Mouse (Mus musculus) myocyte (in vitro differentiated cells): ENCODE measurements around the gene Gm14085. TPM values are rescaled to one million over a fixed set of nuclear protein-coding genes. Genes with fewer than 3 reads are reported as not detected.

Experiments used
- H3K27me3 ChIP-seq: one replicate; pipeline ENCODE4 v1.6.1; 2011; ENCODE audit not compliant: control insufficient read depth, insufficient read depth, insufficient read length
- H3K36me3 ChIP-seq: one replicate; pipeline ENCODE4 v1.6.1; 2011; ENCODE audit not compliant: control insufficient read depth, insufficient read depth
- H3K4me2 ChIP-seq: one replicate; pipeline ENCODE4 v1.6.1; 2011; ENCODE audit warnings: low read depth, control low read depth
- H3K4me3 ChIP-seq: one replicate; pipeline ENCODE4 v1.5.1; 2011; ENCODE audit warnings: mild to moderate bottlenecking, control low read depth, moderate library complexity
- H3K79me2 ChIP-seq: one replicate; pipeline ENCODE4 v1.6.1; 2011; ENCODE audit not compliant: control insufficient read depth, insufficient read depth
- H3ac ChIP-seq: one replicate; pipeline ENCODE4 v1.6.1; 2011; ENCODE audit not compliant: control insufficient read depth, insufficient read length
- CEBPB ChIP-seq: IDR thresholded peaks from 2 replicates; pipeline ENCODE4 v1.6.1; 2011; ENCODE audit warnings: mild to moderate bottlenecking, moderate library complexity; ENCODE audit not compliant: poor library complexity, insufficient read depth, severe bottlenecking
- E2F4 ChIP-seq: IDR thresholded peaks from one replicate; pipeline ENCODE4 v1.6.1; 2011; ENCODE audit warnings: mild to moderate bottlenecking, control low read depth, moderate library complexity; ENCODE audit not compliant: insufficient read depth
- MAX ChIP-seq: IDR thresholded peaks from one replicate; pipeline ENCODE4 v1.6.1; 2011; ENCODE audit warnings: low read depth, mild to moderate bottlenecking, control low read depth
- MYOD1 ChIP-seq, 3 experiments: IDR thresholded peaks; one replicate each; pipeline ENCODE4 v1.6.1; 2011; ENCODE audit warnings: control low read depth in 2 of 3, low read depth in 2 of 3, mild to moderate bottlenecking in 2 of 3, moderate library complexity in 1 of 3; ENCODE audit not compliant: insufficient read length in 2 of 3, control insufficient read depth in 1 of 3
- MYOG ChIP-seq, 3 experiments: IDR thresholded peaks; one replicate each; pipeline ENCODE4 v1.6.1; 2011; ENCODE audit warnings: control low read depth in 2 of 3, low read depth in 2 of 3, mild to moderate bottlenecking in 2 of 3; ENCODE audit not compliant: insufficient read length in 2 of 3, control insufficient read depth in 1 of 3, insufficient read depth in 1 of 3
- POLR2A ChIP-seq: IDR thresholded peaks from one replicate; pipeline ENCODE4 v1.6.1; 2011; ENCODE audit warnings: low read depth, mild to moderate bottlenecking, control low read depth, moderate library complexity; ENCODE audit not compliant: insufficient read length
- POLR2AphosphoS2 ChIP-seq: IDR thresholded peaks from one replicate; pipeline ENCODE4 v1.6.1; 2011; ENCODE audit warnings: low read depth, control low read depth; ENCODE audit not compliant: insufficient read length
- REST ChIP-seq: IDR thresholded peaks from one replicate; pipeline ENCODE4 v1.6.1; 2011; ENCODE audit warnings: mild to moderate bottlenecking, control low read depth, moderate library complexity; ENCODE audit not compliant: insufficient read depth, insufficient read length
- SRF ChIP-seq: IDR thresholded peaks from one replicate; pipeline ENCODE4 v1.6.1; 2011; ENCODE audit warnings: low read depth; ENCODE audit not compliant: control insufficient read depth, insufficient read length
- TCF12 ChIP-seq: IDR thresholded peaks from one replicate; pipeline ENCODE4 v1.6.1; 2011; ENCODE audit warnings: mild to moderate bottlenecking, control low read depth; ENCODE audit not compliant: poor library complexity, insufficient read depth, severe bottlenecking
- TCF3 ChIP-seq: IDR thresholded peaks from one replicate; pipeline ENCODE4 v1.6.1; 2011; ENCODE audit warnings: low read depth, control low read depth; ENCODE audit not compliant: insufficient read length
- USF1 ChIP-seq: IDR thresholded peaks from one replicate; pipeline ENCODE4 v1.6.1; 2011; ENCODE audit warnings: low read depth, mild to moderate bottlenecking, control low read depth, moderate library complexity
- polyA plus RNA-seq: library from polyadenylated mRNA; unstranded; fragments of >200 nt; fragmentation: generic; extraction: Trizol; gene quantifications from one replicate; pipeline ENCODE4 v1.2.1, GENCODE M21; 2012; ENCODE audit warnings: missing spikeins

Gene Gm14085
- polyA plus RNA-seq, 1 experiment: not detected

DNA sequence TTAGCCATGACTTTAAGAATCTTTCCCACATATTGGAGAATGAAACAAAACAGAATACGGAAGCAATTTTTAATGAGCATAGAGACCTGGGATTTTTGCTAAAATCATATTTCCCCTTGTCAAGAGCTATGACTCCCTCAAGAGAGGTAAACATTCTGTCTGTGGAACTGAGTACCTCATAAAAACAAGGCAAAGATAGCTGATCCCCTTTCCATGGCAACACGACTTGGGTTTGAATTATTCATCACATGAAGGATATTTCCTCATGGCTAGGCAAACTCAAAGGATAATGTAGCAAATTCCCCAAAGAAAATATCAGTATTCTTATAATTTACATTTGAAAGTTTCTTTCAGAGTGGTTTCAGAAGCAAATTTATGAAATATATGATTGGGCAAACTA is 47.0 kb downstream of the Gm14085 start:
- no peak for TF ChIP-seq MAX

DNA sequence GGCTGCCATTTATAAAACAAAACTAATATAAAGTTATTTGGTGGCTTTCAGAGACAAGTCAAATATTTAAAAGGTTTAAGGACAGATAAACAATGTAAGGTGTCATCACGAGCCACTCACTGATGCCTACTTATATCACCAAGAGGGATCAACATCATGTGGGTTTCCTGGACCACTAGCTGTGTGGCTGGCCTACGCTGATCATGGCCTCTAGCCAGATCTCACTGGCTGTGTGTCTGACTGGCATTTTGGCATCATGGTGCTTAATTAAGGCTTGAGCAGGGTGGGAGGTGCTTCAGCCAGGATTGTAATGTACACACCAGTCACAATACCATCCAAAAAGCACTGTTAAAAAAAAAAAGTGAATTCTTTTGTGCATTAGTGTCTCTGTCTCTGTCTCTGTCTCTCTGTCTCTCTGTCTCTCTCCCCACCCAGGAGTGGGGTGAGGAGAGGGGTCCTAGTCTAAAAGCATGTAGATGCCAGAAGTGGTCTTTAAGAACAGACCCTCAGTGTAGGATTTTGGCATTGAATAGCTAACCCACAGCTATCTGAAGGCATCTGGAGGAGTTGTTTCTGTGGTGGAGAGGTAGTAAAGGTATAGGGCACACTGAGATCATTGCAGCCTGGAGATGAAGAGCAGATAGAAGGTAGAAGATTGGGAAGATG is 47.5 kb downstream of the Gm14085 start:
- TF ChIP-seq CEBPB (no peak), POLR2A (no peak), MAX (no peak), USF1 (no peak), E2F4 (no peak), SRF (no peak), POLR2AphosphoS2 (no peak), TCF3 (no peak), MYOD1 (IDR thresholded peaks at IDR 0.05; ENCODE audit: control insufficient read depth in 1 of 3, insufficient read length in 2 of 3, low read depth in 2 of 3) (no peak), TCF12 (no peak), REST (no peak), MYOG (IDR thresholded peaks at IDR 0.05; ENCODE audit: control insufficient read depth in 1 of 3, insufficient read depth in 1 of 3, insufficient read length in 2 of 3, low read depth in 2 of 3) (no peak)
- no peak overlapping the region for H3ac ChIP-seq
- H3K79me2 ChIP-seq: no peaks in the 10 kb centered on the region
- no peak overlapping the region for H3K4me2 ChIP-seq
- no peaks in the 10 kb centered on the region for H3K36me3 ChIP-seq
- no peaks in the 10 kb centered on the region for H3K27me3 ChIP-seq
- no peak overlapping the region for H3K4me3 ChIP-seq

More for the DNA sequence above, 47.0 kb downstream of the Gm14085 start:
- Histone ChIP-seq H3K79me2 (no peaks in the 10 kb centered on the region), H3ac (no peak overlapping the region), H3K4me2 (no peak overlapping the region), H3K36me3 (no peaks in the 10 kb centered on the region), H3K27me3 (no peaks in the 10 kb centered on the region), H3K4me3 (no peak overlapping the region)

DNA sequence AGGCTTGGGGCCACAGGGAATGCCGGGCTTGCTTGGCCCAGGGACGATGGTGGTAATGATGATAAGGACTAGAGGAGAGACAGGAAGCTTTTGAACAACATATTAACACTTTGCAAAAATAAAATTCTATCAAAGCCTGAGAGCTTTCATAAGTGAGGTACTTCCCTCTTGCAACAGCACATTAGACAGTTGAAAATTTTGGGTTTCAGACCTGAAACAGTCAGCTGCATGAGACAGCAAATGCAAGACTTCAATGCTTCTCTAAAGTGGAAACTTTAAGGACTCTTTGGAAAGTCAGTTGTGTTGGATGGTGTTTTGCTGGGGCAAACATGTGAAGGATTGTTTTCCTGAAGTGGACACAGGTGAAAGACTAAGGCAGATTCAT is 48.1 kb downstream of the Gm14085 start:
- no peak overlapping the region for H3K4me2 ChIP-seq
- no peaks in the 10 kb centered on the region for H3K79me2 ChIP-seq
- no peak overlapping the region for H3K4me3 ChIP-seq
- no peaks in the 10 kb centered on the region for H3K36me3 ChIP-seq
- TF ChIP-seq MYOG (IDR thresholded peaks at IDR 0.05; ENCODE audit: control insufficient read depth in 1 of 3, insufficient read depth in 1 of 3, insufficient read length in 2 of 3, low read depth in 2 of 3): no peak
- TF ChIP-seq MYOD1 (IDR thresholded peaks at IDR 0.05; ENCODE audit: control insufficient read depth in 1 of 3, insufficient read length in 2 of 3, low read depth in 2 of 3): no peak
- TF ChIP-seq CEBPB: no peak
- TF ChIP-seq E2F4: no peak
- TF ChIP-seq MAX: no peak
- TF ChIP-seq TCF3: no peak
- no peak for TF ChIP-seq TCF12
- no peak for TF ChIP-seq SRF
- H3ac ChIP-seq: no peak overlapping the region
- H3K27me3 ChIP-seq: no peaks in the 10 kb centered on the region

DNA sequence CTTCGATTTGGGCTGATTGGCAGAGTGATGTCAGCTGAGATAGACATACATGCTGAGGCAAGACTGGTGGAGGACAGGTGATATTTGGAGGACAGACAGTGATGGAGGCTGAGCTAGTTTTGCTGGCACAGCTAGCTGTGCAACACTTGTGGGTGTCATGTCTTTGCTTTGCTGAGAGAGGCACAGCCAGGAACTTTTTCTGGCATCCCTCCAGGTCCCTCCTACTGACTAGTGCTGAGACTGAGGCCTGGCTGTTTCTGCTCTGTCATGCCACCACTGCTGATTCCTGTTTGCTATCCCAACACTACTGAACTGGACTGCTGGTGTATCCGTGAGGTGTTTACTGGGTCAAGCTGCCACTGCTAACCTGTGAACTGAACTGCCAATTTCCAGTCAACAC is 48.6 kb downstream of the Gm14085 start:
- Histone ChIP-seq H3K27me3 (no peaks in the 10 kb centered on the region), H3K36me3 (no peaks in the 10 kb centered on the region), H3K4me3 (no peak overlapping the region), H3K4me2 (no peak overlapping the region), H3K79me2 (no peaks in the 10 kb centered on the region), H3ac (no peak overlapping the region)
- TF ChIP-seq E2F4 (no peak), POLR2A (no peak), MYOD1 (IDR thresholded peaks at IDR 0.05; ENCODE audit: control insufficient read depth in 1 of 3, insufficient read length in 2 of 3, low read depth in 2 of 3) (no peak), TCF12 (no peak), USF1 (no peak), MAX (no peak), SRF (no peak), TCF3 (no peak), MYOG (IDR thresholded peaks at IDR 0.05; ENCODE audit: control insufficient read depth in 1 of 3, insufficient read depth in 1 of 3, insufficient read length in 2 of 3, low read depth in 2 of 3) (no peak), CEBPB (no peak), POLR2AphosphoS2 (no peak), REST (no peak)

DNA sequence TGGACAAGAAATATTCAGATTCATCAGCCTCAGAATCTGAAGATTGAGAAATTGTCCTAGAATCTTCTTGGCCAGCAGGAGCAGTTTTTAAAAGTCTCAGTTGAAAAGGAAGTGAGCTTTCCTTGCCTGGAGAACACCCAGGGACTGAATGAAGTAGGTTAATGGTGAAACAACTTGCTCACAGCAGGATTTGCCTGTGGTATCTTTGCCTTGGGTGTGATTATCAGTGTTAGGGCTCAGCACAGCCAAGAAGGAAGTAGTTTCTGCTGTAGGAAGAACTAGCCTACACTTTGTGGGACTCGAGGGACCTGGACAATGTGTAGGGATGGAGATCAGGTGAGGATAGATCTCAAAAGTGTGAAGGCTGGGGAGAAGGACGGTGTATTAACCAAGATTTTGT is 49.9 kb downstream of the Gm14085 start:
- H3K36me3 ChIP-seq: no peaks in the 10 kb centered on the region
- no peak for TF ChIP-seq E2F4
- no peak for TF ChIP-seq MYOG (IDR thresholded peaks at IDR 0.05; ENCODE audit: control insufficient read depth in 1 of 3, insufficient read depth in 1 of 3, insufficient read length in 2 of 3, low read depth in 2 of 3)
- TF ChIP-seq POLR2AphosphoS2: no peak
- TF ChIP-seq SRF: no peak
- no peak for TF ChIP-seq POLR2A
- TF ChIP-seq USF1: no peak
- TF ChIP-seq CEBPB: no peak
- no peak for TF ChIP-seq TCF12
- TF ChIP-seq REST: no peak
- no peak for TF ChIP-seq MAX
- no peak for TF ChIP-seq TCF3
- no peak for TF ChIP-seq MYOD1 (IDR thresholded peaks at IDR 0.05; ENCODE audit: control insufficient read depth in 1 of 3, insufficient read length in 2 of 3, low read depth in 2 of 3)
- H3K27me3 ChIP-seq: no peaks in the 10 kb centered on the region
- H3K79me2 ChIP-seq: no peaks in the 10 kb centered on the region
- H3K4me2 ChIP-seq: no peak overlapping the region
- no peak overlapping the region for H3ac ChIP-seq
- no peak overlapping the region for H3K4me3 ChIP-seq
